Mouse (Mus musculus) heart, postnatal 0 days (tissue): Measurements from ENCODE around the gene Evc.

Experiments
- CTCF ChIP-seq: IDR thresholded peaks from 2 replicates; pipeline ENCODE4 v1.5.1; 2016; ENCODE audit warnings: antibody characterized with exemption, control low read depth, low read depth
- EP300 ChIP-seq: IDR thresholded peaks from 2 replicates; pipeline ENCODE4 v1.6.1; 2016; ENCODE audit warnings: antibody characterized with exemption, low read depth

DNA sequence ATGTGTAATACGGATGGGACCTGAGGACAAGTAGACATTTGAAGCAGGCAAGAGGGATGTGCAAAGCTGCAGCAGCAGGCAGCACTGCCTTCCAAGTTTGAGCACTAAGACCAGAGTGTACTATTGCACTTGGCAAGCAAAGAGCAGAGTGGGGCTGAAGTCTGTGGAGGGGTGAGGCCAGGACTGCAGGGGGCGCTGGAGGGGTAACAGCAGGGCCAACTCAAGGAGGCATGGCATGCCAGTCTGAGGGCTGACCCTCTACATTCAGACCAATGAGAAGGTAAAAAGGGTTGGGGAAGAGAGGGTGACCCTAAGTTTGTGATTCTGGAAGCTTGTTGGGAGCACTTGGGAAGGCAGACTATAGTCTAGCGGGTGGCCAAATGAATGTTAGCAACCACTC, 46.9 kb upstream of the Evc start:
- TF ChIP-seq EP300 (no peak), CTCF (peak; percentile 32)
